Mouse (Mus musculus): ENCODE results near the gene Gm12169. TPM values are rescaled to one million over a fixed set of nuclear protein-coding genes. Genes with fewer than 3 reads are reported as not detected.
"Not testable (repeated sequence)": the region's sequence is repeated elsewhere in the genome, so short reads cannot be mapped to it uniquely, and the experiment has no call there.

Gm12169 gene
- polyA plus RNA-seq (2015; fragmentation: Nextera tagmentation; extraction: Ambion mirVana): not detected in 2 replicates

DNA sequence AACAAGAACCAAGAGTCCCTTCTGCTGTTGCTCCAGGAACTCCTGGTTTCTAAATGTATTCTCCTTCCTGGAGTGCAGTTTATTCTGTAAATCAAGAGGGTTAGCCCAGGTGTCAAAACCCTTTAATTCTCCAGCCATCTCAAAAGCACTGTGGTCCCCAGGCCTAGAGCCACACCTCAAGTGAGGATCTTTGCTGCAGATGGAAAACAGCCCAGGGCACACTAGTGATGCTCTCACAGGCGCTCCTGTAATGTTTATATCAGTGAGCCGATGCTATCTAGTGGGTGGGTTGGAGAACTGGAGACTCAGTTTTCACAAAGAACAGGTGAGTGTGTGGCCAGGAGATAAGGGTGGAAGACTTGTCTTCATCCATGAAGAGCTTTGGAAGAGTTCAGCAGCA lies at the start of gene Gm12169:
TSS of gene Gm12169 (plus strand) at position 301 of the 400 bp plus-strand sequence.
- WGBS (ENCODE audit: insufficient replicate concordance): 71% methylated on average over 2 of the region's 2 CpGs
- Histone ChIP-seq H3K27me3 (no peaks in the 10 kb centered on the region), H3K9me3 (replicated peaks) (no peaks in the 10 kb centered on the region), H3K27ac (replicated peaks) (no peak within 1 kb of the TSS), H3K36me3 (replicated peaks) (no peaks in the 10 kb centered on the region), H3K4me3 (replicated peaks) (no peak within 1 kb of the TSS), H3K4me2 (no peak within 1 kb of the TSS), H3K4me1 (replicated peaks) (no peaks in the 10 kb centered on the region), H3K9ac (no peak within 1 kb of the TSS)
- no peak for ATAC-seq (ENCODE audit: insufficient read depth)

DNA sequence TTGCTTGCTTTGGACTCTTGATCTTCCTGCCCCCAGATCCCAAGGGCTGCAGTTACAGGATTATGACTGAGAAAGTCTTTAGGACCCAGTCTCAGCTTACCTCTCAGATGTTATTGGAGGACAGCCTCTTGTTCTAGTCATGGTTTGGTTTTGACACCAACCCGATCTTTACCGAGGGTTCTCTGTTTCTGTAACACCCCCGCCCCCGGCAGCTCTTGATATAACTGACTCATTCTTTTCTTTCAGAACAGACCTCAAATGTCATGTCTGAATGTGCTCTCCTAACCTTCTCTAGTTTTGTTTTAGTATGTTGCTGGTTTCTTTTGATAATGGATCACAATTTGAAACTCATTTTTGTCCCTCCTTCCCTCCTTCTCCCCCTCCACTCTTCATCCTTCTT lies 49.8 kb upstream of the Gm12169 start:
- no peaks in the 10 kb centered on the region for H3K36me3 ChIP-seq (replicated peaks)
- H3K9me3 ChIP-seq (replicated peaks): no peaks in the 10 kb centered on the region
- WGBS (ENCODE audit: insufficient replicate concordance): 80% methylated on average over 4 of the region's 4 CpGs
- no peak for ATAC-seq (ENCODE audit: insufficient read depth)
- no peak overlapping the region for H3K4me3 ChIP-seq (replicated peaks)
- no peaks in the 10 kb centered on the region for H3K4me1 ChIP-seq (replicated peaks)
- no peak overlapping the region for H3K4me2 ChIP-seq
- no peak overlapping the region for H3K9ac ChIP-seq
- no peak overlapping the region for H3K27ac ChIP-seq (replicated peaks)
- H3K27me3 ChIP-seq: no peaks in the 10 kb centered on the region

DNA sequence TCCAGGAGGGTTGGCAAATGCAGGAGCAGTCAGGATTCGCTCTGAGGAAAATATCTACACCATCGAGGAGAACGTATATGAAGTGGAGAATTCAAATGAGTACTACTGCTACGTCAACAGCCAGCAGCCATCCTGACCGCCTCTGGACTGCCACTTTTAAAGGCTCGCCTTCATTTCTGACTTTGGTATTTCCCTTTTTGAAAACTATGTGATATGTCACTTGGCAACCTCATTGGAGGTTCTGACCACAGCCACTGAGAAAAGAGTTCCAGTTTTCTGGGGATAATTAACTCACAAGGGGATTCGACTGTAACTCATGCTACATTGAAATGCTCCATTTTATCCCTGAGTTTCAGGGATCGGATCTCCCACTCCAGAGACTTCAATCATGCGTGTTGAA lies 44.7 kb upstream of the Gm12169 start:
- no peaks in the 10 kb centered on the region for H3K36me3 ChIP-seq (replicated peaks)
- H3K27me3 ChIP-seq: no peaks in the 10 kb centered on the region
- no peaks in the 10 kb centered on the region for H3K4me1 ChIP-seq (replicated peaks)
- no peak for ATAC-seq (ENCODE audit: insufficient read depth)
- H3K9me3 ChIP-seq (replicated peaks): no peaks in the 10 kb centered on the region
- 60% methylated on average over 9 of the region's 9 CpGs for WGBS (ENCODE audit: insufficient replicate concordance)
- H3K27ac ChIP-seq (replicated peaks): no peak overlapping the region
- no peak overlapping the region for H3K9ac ChIP-seq
- no peak overlapping the region for H3K4me2 ChIP-seq
- H3K4me3 ChIP-seq (replicated peaks): no peak overlapping the region

- Histone ChIP-seq H3K9me3 (replicated peaks) (no peaks in the 10 kb centered on the region), H3K27ac (replicated peaks) (no peak overlapping the region), H3K27me3 (no peaks in the 10 kb centered on the region), H3K4me2 (no peak overlapping the region), H3K36me3 (replicated peaks) (no peaks in the 10 kb centered on the region), H3K9ac (no peak overlapping the region), H3K4me3 (replicated peaks) (no peak overlapping the region), H3K4me1 (replicated peaks) (no peaks in the 10 kb centered on the region)
- ATAC-seq (ENCODE audit: insufficient read depth): no peak
- 23% methylated on average over 7 of the region's 7 CpGs for WGBS (ENCODE audit: insufficient replicate concordance)
Observed at GRCm38 (mm10) chr11:46480517-46480916, 43.5 kb upstream of the Gm12169 start.

GRCm38 (mm10) chr11:46488231-46488630 lies 35.8 kb upstream of the Gm12169 start:
- Histone ChIP-seq H3K4me1 (replicated peaks) (no peaks in the 10 kb centered on the region), H3K36me3 (replicated peaks) (no peaks in the 10 kb centered on the region), H3K4me3 (replicated peaks) (no peak overlapping the region), H3K27ac (replicated peaks) (no peak overlapping the region), H3K9me3 (replicated peaks) (no peaks in the 10 kb centered on the region), H3K9ac (no peak overlapping the region), H3K4me2 (no peak overlapping the region), H3K27me3 (no peaks in the 10 kb centered on the region)
- 23% methylated on average over 1 of the region's 1 CpGs for WGBS (ENCODE audit: insufficient replicate concordance)
- no peak for ATAC-seq (ENCODE audit: insufficient read depth)

DNA sequence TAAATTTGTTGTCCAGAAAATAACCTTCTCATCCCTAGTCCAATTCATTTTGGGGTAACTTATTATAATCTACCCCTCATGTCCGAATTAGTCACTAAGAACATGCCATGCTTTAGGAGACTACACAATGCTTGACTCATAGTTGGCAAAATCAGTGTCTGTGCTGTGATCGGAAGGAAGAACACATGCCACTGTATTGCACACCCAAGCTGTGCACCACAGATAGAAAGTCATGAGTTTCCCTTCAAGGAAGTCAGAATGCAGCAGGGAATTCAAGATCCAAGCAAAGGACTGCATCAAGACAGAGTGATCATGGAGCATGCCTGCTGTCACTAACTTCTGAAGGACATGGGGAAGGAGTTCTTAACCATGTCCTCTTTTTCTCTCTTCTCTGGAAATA lies 35.4 kb upstream of the Gm12169 start:
- H3K4me1 ChIP-seq (replicated peaks): no peaks in the 10 kb centered on the region
- no peaks in the 10 kb centered on the region for H3K27me3 ChIP-seq
- H3K36me3 ChIP-seq (replicated peaks): no peaks in the 10 kb centered on the region
- H3K4me2 ChIP-seq: no peak overlapping the region
- H3K4me3 ChIP-seq (replicated peaks): no peak overlapping the region
- no peak for ATAC-seq (ENCODE audit: insufficient read depth)
- H3K9ac ChIP-seq: no peak overlapping the region
- 54% methylated on average over 2 of the region's 2 CpGs for WGBS (ENCODE audit: insufficient replicate concordance)
- no peaks in the 10 kb centered on the region for H3K9me3 ChIP-seq (replicated peaks)
- no peak overlapping the region for H3K27ac ChIP-seq (replicated peaks)

DNA sequence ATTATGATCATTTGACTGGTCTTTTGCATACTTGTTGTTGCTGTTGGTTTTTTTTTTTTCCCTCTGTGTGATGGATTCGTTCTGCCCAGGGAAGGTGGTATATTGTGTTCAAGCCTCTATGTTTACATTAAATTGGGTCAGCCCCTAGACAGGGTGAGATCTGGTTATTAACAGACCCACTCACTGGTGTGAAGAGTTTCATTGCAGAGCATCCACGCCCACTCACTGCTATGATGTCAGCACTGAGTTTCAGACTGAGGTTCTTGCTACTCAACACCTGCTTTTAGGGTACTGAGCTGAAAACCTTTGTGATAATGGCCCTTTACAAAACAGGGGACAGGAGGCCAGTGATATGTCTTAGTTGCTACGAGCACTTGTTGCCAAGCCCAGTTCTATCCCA lies 16.9 kb upstream of the Gm12169 start:
- ATAC-seq (ENCODE audit: insufficient read depth): no peak
- Histone ChIP-seq H3K4me3 (replicated peaks) (no peak overlapping the region), H3K4me1 (replicated peaks) (no peaks in the 10 kb centered on the region), H3K36me3 (replicated peaks) (no peaks in the 10 kb centered on the region), H3K27me3 (no peaks in the 10 kb centered on the region), H3K27ac (replicated peaks) (no peak overlapping the region), H3K9ac (no peak overlapping the region), H3K4me2 (no peak overlapping the region), H3K9me3 (replicated peaks) (no peaks in the 10 kb centered on the region)
- WGBS (ENCODE audit: insufficient replicate concordance): 47% methylated on average over 3 of the region's 3 CpGs

DNA sequence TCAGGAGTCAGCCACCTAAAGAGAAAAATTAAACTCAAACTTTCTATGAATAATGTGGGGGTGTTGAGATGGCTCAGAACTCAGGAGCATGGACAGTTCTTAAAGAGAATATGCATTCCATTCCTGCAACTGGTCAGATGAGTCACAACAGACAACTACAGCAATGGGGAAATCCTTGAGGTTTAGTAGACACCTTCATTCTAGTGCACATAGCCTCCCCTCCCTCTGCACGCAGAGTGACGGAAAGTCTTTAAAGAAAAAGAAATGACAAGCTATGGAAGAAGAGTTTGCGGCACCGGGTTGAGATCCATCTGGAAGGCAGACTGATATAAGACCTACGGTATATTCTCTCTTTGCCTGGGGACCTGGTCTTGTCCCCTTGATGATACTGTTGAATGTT lies 14.1 kb upstream of the Gm12169 start:
- H3K9me3 ChIP-seq (replicated peaks): no peaks in the 10 kb centered on the region
- ATAC-seq (ENCODE audit: insufficient read depth): no peak
- H3K27ac ChIP-seq (replicated peaks): no peak overlapping the region
- H3K4me1 ChIP-seq (replicated peaks): no peaks in the 10 kb centered on the region
- H3K4me3 ChIP-seq (replicated peaks): no peak overlapping the region
- H3K36me3 ChIP-seq (replicated peaks): no peaks in the 10 kb centered on the region
- no peak overlapping the region for H3K4me2 ChIP-seq
- no peaks in the 10 kb centered on the region for H3K27me3 ChIP-seq
- H3K9ac ChIP-seq: no peak overlapping the region
- WGBS (ENCODE audit: insufficient replicate concordance): 80% methylated on average over 5 of the region's 5 CpGs

- H3K36me3 ChIP-seq (replicated peaks); ATAC-seq (ENCODE audit: insufficient read depth); H3K9me3 ChIP-seq (replicated peaks); H3K27me3 ChIP-seq; H3K4me2 ChIP-seq; H3K4me3 ChIP-seq (replicated peaks); H3K9ac ChIP-seq; H3K27ac ChIP-seq (replicated peaks); H3K4me1 ChIP-seq (replicated peaks): not testable (repeated sequence)
- WGBS (ENCODE audit: insufficient replicate concordance): 67% methylated on average over 5 of the region's 5 CpGs
Observed at GRCm38 (mm10) chr11:46521341-46521740, 2.7 kb upstream of the Gm12169 start.

DNA sequence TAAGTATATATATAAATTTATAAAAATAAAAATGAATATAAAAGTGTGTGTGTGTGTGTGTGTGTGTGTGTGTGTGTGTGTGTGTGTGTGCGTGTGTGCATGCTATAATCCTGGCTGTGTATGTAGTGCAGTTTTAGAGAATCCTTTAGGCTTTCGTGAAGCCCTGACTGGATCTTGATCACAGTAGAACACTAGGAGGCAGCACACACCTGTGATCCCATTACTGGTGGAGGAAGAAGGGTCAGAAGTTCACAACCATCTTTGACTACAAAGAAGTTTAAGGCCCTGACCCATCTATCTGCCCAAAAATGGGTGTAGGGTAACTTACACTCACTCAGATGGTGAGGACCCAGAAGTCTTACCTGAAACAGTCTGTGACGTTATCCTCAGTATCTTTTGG lies 1.3 kb upstream of the Gm12169 start:
- Histone ChIP-seq H3K9ac (no peak overlapping the region), H3K36me3 (replicated peaks) (no peaks in the 10 kb centered on the region)

GRCm38 (mm10) chr11:46530149-46530548 lies 6.1 kb downstream of the Gm12169 start:
- 62% methylated on average over 4 of the region's 4 CpGs for WGBS (ENCODE audit: insufficient replicate concordance)
- no peak for ATAC-seq (ENCODE audit: insufficient read depth)

More for the DNA sequence above, 1.3 kb upstream of the Gm12169 start:
- Histone ChIP-seq H3K4me3 (replicated peaks) (no peak overlapping the region), H3K4me2 (no peak overlapping the region), H3K27me3 (no peaks in the 10 kb centered on the region), H3K4me1 (replicated peaks) (no peaks in the 10 kb centered on the region), H3K9me3 (replicated peaks) (no peaks in the 10 kb centered on the region), H3K27ac (replicated peaks) (no peak overlapping the region)
- 55% methylated on average over 3 of the region's 3 CpGs for WGBS (ENCODE audit: insufficient replicate concordance)
- ATAC-seq (ENCODE audit: insufficient read depth): no peak

DNA sequence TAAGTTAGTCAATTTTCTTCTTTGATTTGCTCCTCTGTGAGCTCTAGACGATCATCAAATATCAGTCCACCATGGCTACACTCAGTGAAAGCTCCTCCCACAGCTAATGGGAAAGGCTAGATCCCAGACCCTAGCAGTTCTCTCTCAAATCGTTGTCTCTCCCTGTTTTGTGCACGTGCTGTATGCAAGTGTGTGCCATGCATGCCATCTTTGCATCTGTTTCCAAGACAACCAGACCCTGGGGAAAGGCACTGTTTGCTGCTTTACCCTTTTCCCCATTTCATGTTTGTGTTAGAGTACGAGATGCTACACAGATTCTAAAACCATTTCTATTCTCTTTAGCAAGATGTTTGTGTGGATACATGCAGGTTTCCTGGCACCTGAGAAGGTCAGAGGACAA lies 13.0 kb downstream of the Gm12169 start:
- ATAC-seq (ENCODE audit: insufficient read depth): no peak
- H3K36me3 ChIP-seq (replicated peaks): no peaks in the 10 kb centered on the region
- no peaks in the 10 kb centered on the region for H3K27me3 ChIP-seq
- no peaks in the 10 kb centered on the region for H3K4me1 ChIP-seq (replicated peaks)
- H3K9ac ChIP-seq: no peak overlapping the region
- no peak overlapping the region for H3K27ac ChIP-seq (replicated peaks)
- no peaks in the 10 kb centered on the region for H3K9me3 ChIP-seq (replicated peaks)
- no peak overlapping the region for H3K4me2 ChIP-seq
- 61% methylated on average over 4 of the region's 4 CpGs for WGBS (ENCODE audit: insufficient replicate concordance)
- H3K4me3 ChIP-seq (replicated peaks): no peak overlapping the region

More at GRCm38 (mm10) chr11:46530149-46530548, 6.1 kb downstream of the Gm12169 start:
- Histone ChIP-seq H3K9ac (no peak overlapping the region), H3K27ac (replicated peaks) (no peak overlapping the region), H3K36me3 (replicated peaks) (no peaks in the 10 kb centered on the region), H3K4me1 (replicated peaks) (no peaks in the 10 kb centered on the region), H3K4me3 (replicated peaks) (no peak overlapping the region), H3K27me3 (no peaks in the 10 kb centered on the region), H3K4me2 (no peak overlapping the region), H3K9me3 (replicated peaks) (no peaks in the 10 kb centered on the region)
